Mouse (Mus musculus) liver, adult 2 months (tissue): Measurements from ENCODE around the gene Serpinf2.

Source experiments
- CTCF ChIP-seq: fragments of 200-500 bp; IDR thresholded peaks from 2 replicates; pipeline ENCODE4 v1.5.1; 2011; ENCODE audit warnings: low read depth, low read length, control low read depth
- POLR2A ChIP-seq: fragments of 200-500 bp; IDR thresholded peaks from 2 replicates; pipeline ENCODE4 v1.6.1; 2011; ENCODE audit warnings: low read length, control low read depth; ENCODE audit not compliant: insufficient read depth; ENCODE audit errors: extremely low read depth

DNA sequence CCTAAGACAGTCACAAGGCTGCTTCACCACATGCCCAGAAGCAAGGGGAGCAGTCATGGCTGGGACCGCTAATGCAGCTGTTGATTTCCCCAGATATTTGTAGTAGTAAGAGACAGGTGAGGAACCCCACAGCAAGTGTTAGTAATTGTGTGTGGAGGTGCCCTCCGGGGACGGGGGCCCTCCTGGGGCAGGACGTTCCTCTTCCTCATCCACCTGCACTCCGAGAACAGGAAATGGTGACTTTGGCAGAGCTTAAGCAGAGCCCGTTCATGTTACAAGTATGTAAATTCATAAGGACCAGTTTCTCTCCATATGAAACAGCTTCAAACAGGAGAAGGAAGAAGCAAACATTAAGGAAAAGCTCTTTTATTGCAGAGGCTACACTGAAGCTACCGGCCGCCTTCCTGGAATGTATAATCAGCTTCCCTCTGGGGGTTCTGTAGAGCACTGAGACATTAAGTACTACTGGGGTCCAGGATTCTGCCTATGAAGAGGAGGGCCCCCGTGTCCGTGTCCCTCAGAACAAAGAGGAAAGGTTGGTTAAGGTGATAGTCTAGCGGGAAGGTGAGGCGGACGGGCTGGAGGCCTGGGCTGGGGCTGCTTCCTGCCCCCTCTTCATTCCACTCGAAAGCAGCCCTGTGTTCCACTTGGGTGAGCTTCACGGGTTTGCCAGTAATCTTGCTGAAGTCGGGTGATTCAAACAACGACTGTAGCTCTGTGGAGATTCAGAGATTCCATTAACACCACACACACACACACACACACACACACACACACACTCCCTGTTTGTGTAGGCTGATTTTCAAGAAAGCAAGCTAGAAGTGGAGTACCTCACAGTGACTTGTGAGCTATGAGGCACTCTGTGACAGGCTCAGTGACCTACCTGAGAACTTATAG, 29.5 kb downstream of the Serpinf2 start:
- no peak for TF ChIP-seq CTCF
- TF ChIP-seq POLR2A, result no peak
